Mouse (Mus musculus) embryonic facial prominence, embryonic 15.5 days (tissue): ENCODE measurements around the gene Lrch1. TPM values are rescaled to one million over a fixed set of nuclear protein-coding genes. Genes with fewer than 3 reads are reported as not detected.

Experiments used
- ATAC-seq: fragments of 200-750 bp; cut with Nextera tagmentation; 2 replicates; pipeline ENCODE4 v1.8.0; 2017; ENCODE audit warnings: low read depth, moderate TSS enrichment; ENCODE audit not compliant: insufficient number of reproducible peaks, low FRiP score, low TSS enrichment
- H3K27ac ChIP-seq: fragments of 300-500 bp; sonication (generic); replicated peaks from 2 replicates; pipeline ENCODE4 v1.5.1; 2015; ENCODE audit warnings: mild to moderate bottlenecking, inconsistent platforms
- H3K27me3 ChIP-seq: fragments of 300-500 bp; sonication (generic); 2 replicates; pipeline ENCODE4 v1.6.1; 2015; ENCODE audit warnings: inconsistent platforms
- H3K36me3 ChIP-seq: fragments of 300-500 bp; sonication (generic); 2 replicates; pipeline ENCODE4 v1.6.1; 2015; ENCODE audit warnings: mild to moderate bottlenecking, inconsistent platforms
- H3K4me1 ChIP-seq: fragments of 300-500 bp; sonication (generic); 2 replicates; pipeline ENCODE4 v1.6.1; 2015; ENCODE audit warnings: inconsistent platforms
- H3K4me2 ChIP-seq: fragments of 300-500 bp; sonication (generic); replicated peaks from 2 replicates; pipeline ENCODE4 v1.6.1; 2015; ENCODE audit warnings: mild to moderate bottlenecking, inconsistent platforms
- H3K4me3 ChIP-seq: fragments of 300-500 bp; sonication (generic); replicated peaks from 2 replicates; pipeline ENCODE4 v1.5.1; 2015; ENCODE audit warnings: mild to moderate bottlenecking, inconsistent platforms
- H3K9ac ChIP-seq: fragments of 300-500 bp; sonication (generic); 2 replicates; pipeline ENCODE4 v1.6.1; 2015; ENCODE audit warnings: inconsistent platforms
- H3K9me3 ChIP-seq: fragments of 300-500 bp; sonication (generic); replicated peaks from 2 replicates; pipeline ENCODE4 v1.6.1; 2016; ENCODE audit warnings: inconsistent platforms
- WGBS: fragments of 180-500 bp; shearing (Covaris S2); methylation state at CpG from one replicate; pipeline ENCODE4 v1.1.7; 2015; 5-methylcytosine and 5-hydroxymethylcytosine counted together
- polyA plus RNA-seq: library from polyadenylated mRNA; unstranded; fragments of >200 nt; fragmentation: Nextera tagmentation; extraction: Ambion mirVana; gene quantifications from 2 replicates; pipeline ENCODE4 v1.2.1, GENCODE M21; 2015

Gene Lrch1
- polyA plus RNA-seq, 1 experiment from 2014 or later = 18.8 TPM

GRCm38 (mm10) chr14:74884920-74885319 lies 62.8 kb downstream of the Lrch1 start:
- H3K27me3 ChIP-seq = no peaks in the 10 kb centered on the region
- no peaks in the 10 kb centered on the region for H3K36me3 ChIP-seq
- H3K4me1 ChIP-seq = peaks cover 59% of the 10 kb centered on the region
- WGBS = 59% methylated on average over 7 of the region's 7 CpGs
- no peak overlapping the region for H3K4me3 ChIP-seq
- no peak overlapping the region for H3K27ac ChIP-seq
- H3K4me2 ChIP-seq = no peak overlapping the region
- H3K9me3 ChIP-seq = no peaks in the 10 kb centered on the region
- ATAC-seq = no peak
- no peak overlapping the region for H3K9ac ChIP-seq

GRCm38 (mm10) chr14:74884024-74884680 lies 63.5 kb downstream of the Lrch1 start:
- WGBS = 17% methylated on average over 13 of the region's 13 CpGs
- no peak overlapping the region for H3K4me3 ChIP-seq
- H3K27me3 ChIP-seq = no peaks in the 10 kb centered on the region
- no peak overlapping the region for H3K9ac ChIP-seq
- peak; percentile 83 for ATAC-seq
- no peaks in the 10 kb centered on the region for H3K9me3 ChIP-seq
- peak overlapping the region; percentile 29 for H3K27ac ChIP-seq
- H3K4me2 ChIP-seq = peak overlapping the region; percentile 21
- no peaks in the 10 kb centered on the region for H3K36me3 ChIP-seq
- H3K4me1 ChIP-seq = peaks cover 59% of the 10 kb centered on the region

- H3K4me2 ChIP-seq = peak overlapping the region; percentile 33
Observed at GRCm38 (mm10) chr14:74883204-74883603, 64.5 kb downstream of the Lrch1 start.

GRCm38 (mm10) chr14:74882754-74883153 lies 64.9 kb downstream of the Lrch1 start:
- Histone ChIP-seq H3K4me1 (peaks cover 63% of the 10 kb centered on the region), H3K4me2 (peak overlapping the region; percentile 33), H3K4me3 (0 out of 2 replicates have a peak overlapping the region, but pooled peaks have one; percentile 2), H3K27me3 (no peaks in the 10 kb centered on the region), H3K27ac (peak overlapping the region; percentile 41; the same call in 1 of the 2 replicates), H3K9me3 (no peaks in the 10 kb centered on the region), H3K9ac (no peak overlapping the region), H3K36me3 (no peaks in the 10 kb centered on the region)
- WGBS = 33% methylated on average over 3 of the region's 3 CpGs
- ATAC-seq = 0 out of 2 replicates have a peak, but pooled peaks have one; percentile 55

More at GRCm38 (mm10) chr14:74883204-74883603, 64.5 kb downstream of the Lrch1 start:
- Histone ChIP-seq H3K27ac (peak overlapping the region; percentile 41; the same call in 1 of the 2 replicates), H3K27me3 (no peaks in the 10 kb centered on the region), H3K36me3 (no peaks in the 10 kb centered on the region), H3K4me1 (peaks cover 59% of the 10 kb centered on the region), H3K9ac (no peak overlapping the region), H3K4me3 (0 out of 2 replicates have a peak overlapping the region, but pooled peaks have one; percentile 2), H3K9me3 (no peaks in the 10 kb centered on the region)
- WGBS = 34% methylated on average over 11 of the region's 11 CpGs
- ATAC-seq = no peak

- 0 out of 2 replicates have a peak overlapping the region, but pooled peaks have one; percentile 25 for H3K27ac ChIP-seq
- no peak overlapping the region for H3K4me3 ChIP-seq
- WGBS = 66% methylated on average over 10 of the region's 10 CpGs
- peaks cover 61% of the 10 kb centered on the region for H3K4me1 ChIP-seq
- H3K4me2 ChIP-seq = no peak overlapping the region
- H3K9me3 ChIP-seq = no peaks in the 10 kb centered on the region
- no peak for ATAC-seq
- H3K36me3 ChIP-seq = no peaks in the 10 kb centered on the region
- no peak overlapping the region for H3K9ac ChIP-seq
- no peaks in the 10 kb centered on the region for H3K27me3 ChIP-seq
Observed at GRCm38 (mm10) chr14:74880868-74881267, 66.8 kb downstream of the Lrch1 start.

GRCm38 (mm10) chr14:74879480-74879879 lies 68.2 kb downstream of the Lrch1 start:
- Histone ChIP-seq H3K27me3 (no peaks in the 10 kb centered on the region), H3K9ac (no peak overlapping the region), H3K4me2 (no peak overlapping the region), H3K4me1 (peaks cover 51% of the 10 kb centered on the region), H3K27ac (no peak overlapping the region), H3K4me3 (no peak overlapping the region), H3K36me3 (no peaks in the 10 kb centered on the region), H3K9me3 (no peaks in the 10 kb centered on the region)
- ATAC-seq = no peak
- WGBS = 73% methylated on average over 10 of the region's 10 CpGs

- Histone ChIP-seq H3K4me2 (no peak overlapping the region), H3K27me3 (no peaks in the 10 kb centered on the region), H3K27ac (peak overlapping the region; percentile 44; the same call in 1 of the 2 replicates), H3K36me3 (no peaks in the 10 kb centered on the region), H3K9ac (no peak overlapping the region), H3K9me3 (no peaks in the 10 kb centered on the region), H3K4me3 (no peak overlapping the region), H3K4me1 (peaks cover 31% of the 10 kb centered on the region)
- ATAC-seq = peak; percentile 76
- 26% methylated on average over 5 of the region's 5 CpGs for WGBS
Observed at GRCm38 (mm10) chr14:74877287-74877686, 70.4 kb downstream of the Lrch1 start.

GRCm38 (mm10) chr14:74871220-74871619 lies 76.5 kb downstream of the Lrch1 start:
- Histone ChIP-seq H3K27ac (no peak overlapping the region), H3K36me3 (no peaks in the 10 kb centered on the region), H3K4me3 (no peak overlapping the region), H3K27me3 (no peaks in the 10 kb centered on the region), H3K9ac (no peak overlapping the region), H3K4me1 (peaks cover 29% of the 10 kb centered on the region), H3K4me2 (no peak overlapping the region), H3K9me3 (no peaks in the 10 kb centered on the region)
- no peak for ATAC-seq
- 46% methylated on average over 4 of the region's 4 CpGs for WGBS

GRCm38 (mm10) chr14:74868902-74869230 lies 78.8 kb downstream of the Lrch1 start:
- Histone ChIP-seq H3K36me3 (no peaks in the 10 kb centered on the region), H3K4me1 (peaks cover 45% of the 10 kb centered on the region), H3K9me3 (no peaks in the 10 kb centered on the region), H3K4me3 (no peak overlapping the region), H3K27ac (no peak overlapping the region), H3K27me3 (no peaks in the 10 kb centered on the region), H3K9ac (no peak overlapping the region), H3K4me2 (no peak overlapping the region)
- ATAC-seq = no peak
- WGBS = 76% methylated on average over 4 of the region's 4 CpGs

GRCm38 (mm10) chr14:74868188-74868901 lies 79.3 kb downstream of the Lrch1 start:
- Histone ChIP-seq H3K4me3 (no peak overlapping the region), H3K4me1 (peaks cover 45% of the 10 kb centered on the region), H3K27ac (peak overlapping the region; percentile 52; the same call in 1 of the 2 replicates), H3K4me2 (no peak overlapping the region), H3K36me3 (no peaks in the 10 kb centered on the region), H3K27me3 (no peaks in the 10 kb centered on the region), H3K9me3 (no peaks in the 10 kb centered on the region), H3K9ac (no peak overlapping the region)
- WGBS = 85% methylated on average over 2 of the region's 2 CpGs
- ATAC-seq = no peak
